Mouse (Mus musculus): ENCODE results near the gene Brpf3.

Brpf3 gene

DNA sequence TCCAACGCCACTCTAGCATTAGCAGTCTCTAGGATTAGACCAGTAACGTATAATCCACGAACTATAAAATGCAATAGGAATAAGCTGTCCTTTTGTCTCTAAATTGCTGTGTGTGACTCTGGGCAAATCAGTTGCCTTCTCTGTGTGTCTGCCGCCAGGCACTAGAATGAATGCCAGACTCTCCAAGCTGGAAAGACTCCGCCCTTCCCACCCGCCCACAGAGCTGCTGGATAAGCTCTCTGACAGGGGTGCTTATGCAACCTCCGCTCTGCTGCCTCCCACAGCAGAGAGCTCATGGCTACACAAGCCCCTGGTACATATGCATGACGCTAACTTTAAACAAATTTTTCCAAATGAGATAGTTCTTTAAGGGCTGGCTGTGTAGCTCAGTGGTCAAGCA is 74.4 kb downstream of the Brpf3 start:
- no peak for DNase-seq

- DNase-seq = no peak
Observed at GRCm38 (mm10) chr17:28876331-28876730, 75.4 kb downstream of the Brpf3 start.

DNA sequence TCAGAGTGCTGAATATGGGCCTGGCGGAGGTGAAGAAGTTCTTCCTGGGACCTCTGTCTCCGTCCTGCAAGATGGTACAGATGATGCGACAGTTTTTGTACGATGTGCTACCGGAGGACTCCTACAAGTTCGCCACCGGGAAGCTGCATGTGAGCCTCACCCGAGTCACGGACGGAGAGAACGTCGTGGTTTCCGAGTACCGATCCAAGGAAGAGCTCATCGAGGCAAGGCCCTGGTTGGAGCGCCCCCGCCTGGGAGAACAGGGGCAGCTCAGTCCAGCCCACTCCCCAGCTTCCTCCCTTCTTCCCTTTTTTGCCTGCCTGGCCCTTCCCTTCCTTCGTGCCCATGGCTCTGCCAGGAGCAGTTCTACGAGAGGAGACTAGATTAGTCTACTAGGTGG is 75.9 kb downstream of the Brpf3 start:
- no peak for DNase-seq

DNA sequence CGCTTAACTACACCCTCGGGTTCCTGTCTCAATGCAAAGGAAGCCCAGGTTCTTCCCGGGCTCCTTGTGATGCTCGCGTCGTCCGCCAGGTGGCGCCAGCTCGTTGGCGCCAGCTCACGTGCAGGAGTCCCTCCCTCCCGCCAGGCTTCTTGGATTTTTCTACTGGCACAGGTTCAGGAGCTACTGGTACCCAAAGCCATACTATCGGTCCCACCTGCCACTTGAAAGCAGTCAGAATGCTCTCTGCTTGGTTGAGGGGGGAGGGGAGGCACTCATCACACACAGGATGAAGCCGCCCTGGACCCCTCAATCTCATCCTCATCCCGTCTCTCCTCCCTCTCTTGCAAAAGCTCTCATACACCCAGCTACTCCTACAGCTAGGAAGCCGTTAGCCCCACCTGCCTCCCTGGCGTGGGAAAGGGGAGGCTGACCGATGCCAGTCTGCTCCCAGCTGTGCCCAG is 79.1 kb downstream of the Brpf3 start:
- DNase-seq = peak; percentile 39 to 42

DNA sequence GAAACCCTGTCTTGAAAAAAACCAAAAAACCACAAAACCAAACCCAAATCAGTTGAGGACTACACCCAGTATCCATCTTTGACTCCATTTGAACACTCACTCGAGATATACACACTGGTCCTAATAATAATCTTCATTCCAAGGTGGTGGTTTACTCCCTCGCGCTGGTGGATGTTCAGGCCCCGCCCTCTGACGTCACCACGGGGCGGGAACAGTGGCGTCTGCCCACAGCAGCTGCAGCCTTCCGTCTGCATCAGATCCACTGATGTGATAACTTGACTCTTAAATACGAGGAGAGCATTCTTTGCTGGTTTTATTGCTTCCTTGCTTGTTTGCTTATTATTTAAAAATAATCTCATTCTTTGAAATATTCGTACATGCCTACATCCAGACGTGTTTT is 81.4 kb downstream of the Brpf3 start:
- peak; percentile 36 to 55 for DNase-seq

GRCm38 (mm10) chr17:28882810-28883209 is 81.9 kb downstream of the Brpf3 start:
- no peak for DNase-seq

DNA sequence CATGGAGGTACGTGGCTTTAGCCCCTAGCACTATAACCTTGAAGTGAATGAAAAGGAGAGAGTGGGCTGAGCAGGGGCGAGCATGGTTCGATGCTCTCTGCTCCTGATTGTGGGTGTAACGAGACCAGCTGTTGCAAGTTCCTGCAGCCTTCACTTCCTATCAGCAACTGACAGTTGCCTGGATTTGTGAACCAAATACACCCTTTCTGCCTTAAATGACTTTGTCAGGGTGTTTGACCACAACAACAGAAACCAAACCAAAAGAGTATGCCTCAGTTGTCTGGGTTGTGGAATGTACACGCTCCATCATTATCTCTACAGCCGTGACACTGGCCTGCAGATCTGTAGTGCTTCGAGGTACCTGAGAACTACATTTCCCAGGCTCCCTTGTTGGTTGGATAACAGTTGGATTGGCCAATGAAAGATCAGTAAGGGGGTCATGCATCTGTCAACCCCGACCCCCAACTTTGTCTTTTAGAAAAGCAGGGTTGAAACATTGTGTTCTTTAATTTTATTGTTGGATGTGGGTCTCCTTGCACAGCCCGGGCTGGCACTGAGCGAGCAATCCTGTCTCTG is 83.1 kb downstream of the Brpf3 start:
- no peak for DNase-seq

GRCm38 (mm10) chr17:28885231-28885630 is 84.3 kb downstream of the Brpf3 start:
- DNase-seq = no peak

GRCm38 (mm10) chr17:28886266-28886665 is 85.4 kb downstream of the Brpf3 start:
- DNase-seq = no peak

Measured in thymus, adult 18-20 months (tissue).